Mouse (Mus musculus): Measurements from ENCODE around the gene Fahd1.

Gene Fahd1

GRCm38 (mm10) chr17:24850065-24850772, at the start of gene Fahd1:
Gene Fahd1 (minus strand): TSS chr17:24850364.
- peak; percentile 98 for DNase-seq (ENCODE audit: extremely low read depth, insufficient read length, low spot score)

- no peak for DNase-seq (ENCODE audit: extremely low read depth, insufficient read length, low spot score)
These were observed 49.0 kb upstream of the Fahd1 start for GRCm38 (mm10) chr17:24899153-24899552.

GRCm38 (mm10) chr17:24898041-24898854, 48.1 kb upstream of the Fahd1 start:
- DNase-seq (ENCODE audit: extremely low read depth, insufficient read length, low spot score): no peak

GRCm38 (mm10) chr17:24897600-24897999, 47.4 kb upstream of the Fahd1 start:
- DNase-seq (ENCODE audit: extremely low read depth, insufficient read length, low spot score): no peak

GRCm38 (mm10) chr17:24896993-24897269, 46.8 kb upstream of the Fahd1 start:
- no peak for DNase-seq (ENCODE audit: extremely low read depth, insufficient read length, low spot score)

- DNase-seq (ENCODE audit: extremely low read depth, insufficient read length, low spot score): peak; percentile 72
These were observed 46.3 kb upstream of the Fahd1 start, which contains the start of gene Nme3 for GRCm38 (mm10) chr17:24896241-24896992. Gene Nme3 (plus strand): TSS chr17:24896500.

- peak; percentile 62 for DNase-seq (ENCODE audit: extremely low read depth, insufficient read length, low spot score)
These were observed 45.5 kb upstream of the Fahd1 start for GRCm38 (mm10) chr17:24895571-24896240.

- peak; percentile 89 for DNase-seq (ENCODE audit: extremely low read depth, insufficient read length, low spot score)
These were observed 44.9 kb upstream of the Fahd1 start, which contains the start of the genes Eme2 and Mrps34 for GRCm38 (mm10) chr17:24894995-24895547. Gene Eme2 (minus strand): TSS chr17:24895087. Gene Mrps34 (plus strand): TSS chr17:24895116.

GRCm38 (mm10) chr17:24894061-24894994, 44.2 kb upstream of the Fahd1 start:
- DNase-seq (ENCODE audit: extremely low read depth, insufficient read length, low spot score): no peak

GRCm38 (mm10) chr17:24893276-24893675, 43.1 kb upstream of the Fahd1 start:
- no peak for DNase-seq (ENCODE audit: extremely low read depth, insufficient read length, low spot score)

GRCm38 (mm10) chr17:24892785-24893184, 42.6 kb upstream of the Fahd1 start:
- DNase-seq (ENCODE audit: extremely low read depth, insufficient read length, low spot score): no peak

- DNase-seq (ENCODE audit: extremely low read depth, insufficient read length, low spot score): no peak
These were observed 41.2 kb upstream of the Fahd1 start for GRCm38 (mm10) chr17:24891321-24891720.

GRCm38 (mm10) chr17:24890151-24891092, 40.3 kb upstream of the Fahd1 start:
- DNase-seq (ENCODE audit: extremely low read depth, insufficient read length, low spot score): no peak

- DNase-seq (ENCODE audit: extremely low read depth, insufficient read length, low spot score): no peak
These were observed 38.7 kb upstream of the Fahd1 start for GRCm38 (mm10) chr17:24888862-24889261.

GRCm38 (mm10) chr17:24887291-24888080, 37.3 kb upstream of the Fahd1 start:
- no peak for DNase-seq (ENCODE audit: extremely low read depth, insufficient read length, low spot score)

- no peak for DNase-seq (ENCODE audit: extremely low read depth, insufficient read length, low spot score)
These were observed 36.7 kb upstream of the Fahd1 start for GRCm38 (mm10) chr17:24886932-24887271.

- peak; percentile 96 for DNase-seq (ENCODE audit: extremely low read depth, insufficient read length, low spot score)
These were observed 36.2 kb upstream of the Fahd1 start, which contains the start of the genes Nubp2 and Spsb3 for GRCm38 (mm10) chr17:24886134-24886931. Gene Nubp2 (minus strand): TSS chr17:24886349. Gene Spsb3 (plus strand): TSS chr17:24886643.

Data from 3134 (cell line).